Mouse (Mus musculus) G1E (cell line): ENCODE measurements around the gene Crct1. TPM values are rescaled to one million over a fixed set of nuclear protein-coding genes. Genes with fewer than 3 reads are reported as not detected.

ENCODE experiments used
- ATAC-seq: 2 replicates; pipeline ENCODE4 v1.8.0; 2016; ENCODE audit warnings: mild to moderate bottlenecking; ENCODE audit not compliant: insufficient number of reproducible peaks, poor library complexity, low FRiP score, severe bottlenecking; ENCODE audit errors: extremely low read depth
- DNase-seq: peaks from one replicate; pipeline ENCODE4 v3.0.0; 2012; ENCODE audit warnings: low spot score
- H3K27me3 ChIP-seq: 2 replicates; pipeline ENCODE4 v1.6.1; 2012; ENCODE audit warnings: mild to moderate bottlenecking, low read length, inconsistent platforms; ENCODE audit not compliant: insufficient read depth
- H3K36me3 ChIP-seq: replicated peaks from 2 replicates; pipeline ENCODE3; 2012; ENCODE audit warnings: mild to moderate bottlenecking, inconsistent platforms
- H3K4me1 ChIP-seq: 2 replicates; pipeline ENCODE4 v1.6.1; 2012; ENCODE audit warnings: low read depth, low read length, inconsistent platforms, mixed read lengths; ENCODE audit not compliant: insufficient read depth
- H3K4me3 ChIP-seq: 2 replicates; pipeline ENCODE4 v1.5.1; 2012; ENCODE audit warnings: low read depth, mild to moderate bottlenecking, inconsistent platforms, low read length, moderate library complexity, mixed read lengths
- H3K9me3 ChIP-seq: replicated peaks from 2 replicates; pipeline ENCODE4 v1.6.1; 2012; ENCODE audit warnings: inconsistent platforms
- CTCF ChIP-seq: IDR thresholded peaks from 2 replicates; pipeline ENCODE4 v1.5.1; 2012; ENCODE audit warnings: low read depth, low read length, inconsistent platforms, mixed read lengths
- GATA1 ChIP-seq: IDR thresholded peaks from 2 replicates; pipeline ENCODE4 v1.6.1; 2012; ENCODE audit warnings: borderline replicate concordance, low read length, inconsistent platforms, mixed read lengths
- GATA2 ChIP-seq: IDR thresholded peaks from 2 replicates; pipeline ENCODE4 v1.6.1; 2012; ENCODE audit warnings: low read depth, low read length, inconsistent platforms, borderline replicate concordance
- POLR2AphosphoS5 ChIP-seq: IDR thresholded peaks from 2 replicates; pipeline ENCODE4 v1.6.1; 2012; ENCODE audit warnings: low read depth, low read length, inconsistent platforms; ENCODE audit not compliant: insufficient replicate concordance
- TAL1 ChIP-seq: conservative IDR thresholded peaks from 2 replicates; pipeline ENCODE4 v1.6.1; 2012; ENCODE audit warnings: low read depth, low read length, inconsistent platforms, mixed read lengths
- polyA plus RNA-seq: library from polyadenylated mRNA; stranded (reverse); fragments of >175 nt; gene quantifications from 2 replicates; pipeline ENCODE4 v1.2.3, GENCODE M21; 2012
- total RNA-seq, 2 experiments: library from RNA; stranded (forward) in 1 of 2; stranded (reverse) in 1 of 2; fragments of 200-1000 nt in 1 of 2; fragments of >200 nt in 1 of 2; fragmentation: Nextera tagmentation in 1 of 2; gene quantifications; 2 replicates each; pipeline ENCODE4 v1.2.3; 2014 to 2017

The Crct1 gene
- total and polyA plus RNA-seq, 3 experiments: not detected

GRCm38 (mm10) chr3:93000621-93001020, 14.9 kb downstream of the Crct1 start:
- peaks cover 2% of the 10 kb centered on the region; the same call in 1 of the 2 replicates for H3K9me3 ChIP-seq
- TF ChIP-seq GATA1: no peak
- TF ChIP-seq TAL1: no peak
- no peak for TF ChIP-seq POLR2AphosphoS5
- TF ChIP-seq CTCF: no peak
- TF ChIP-seq GATA2: no peak
- ATAC-seq: no peak
- H3K36me3 ChIP-seq: no peaks in the 10 kb centered on the region
- no peaks in the 10 kb centered on the region for H3K27me3 ChIP-seq
- no peak overlapping the region for H3K4me3 ChIP-seq
- no peaks in the 10 kb centered on the region for H3K4me1 ChIP-seq
- no peak for DNase-seq

DNA sequence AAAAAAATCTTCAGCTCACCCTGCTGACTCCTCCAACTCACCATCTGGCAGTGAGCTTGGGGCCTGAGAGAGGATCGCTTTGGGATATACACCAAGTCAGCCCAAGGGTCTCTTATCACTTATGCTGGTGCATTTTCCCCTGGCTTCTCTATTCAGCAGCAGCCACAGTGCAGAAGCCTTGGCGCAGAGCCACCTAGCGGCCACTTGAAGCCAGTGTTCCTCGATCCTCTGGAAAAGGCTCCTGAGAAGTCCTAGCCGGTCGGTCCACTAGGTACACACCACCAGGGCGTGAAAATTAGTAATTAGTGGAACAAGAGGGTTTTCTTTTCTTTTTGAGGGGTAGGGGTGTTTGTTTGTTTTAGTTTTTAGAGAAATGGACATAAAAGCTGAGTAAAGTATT, 16.8 kb downstream of the Crct1 start:
- Histone ChIP-seq H3K27me3 (no peaks in the 10 kb centered on the region), H3K36me3 (no peaks in the 10 kb centered on the region), H3K9me3 (peaks cover 2% of the 10 kb centered on the region; the same call in 1 of the 2 replicates), H3K4me1 (no peaks in the 10 kb centered on the region), H3K4me3 (no peak overlapping the region)
- no peak for DNase-seq
- ATAC-seq: peak; percentile 40; the same call in 1 of the 2 replicates
- 0 out of 2 replicates have a peak, but pooled peaks have one; percentile 4 for TF ChIP-seq CTCF
- no peak for TF ChIP-seq POLR2AphosphoS5

GRCm38 (mm10) chr3:92991926-92992325, 23.6 kb downstream of the Crct1 start, which contains the start of gene Lce3f:
Lce3f (plus strand) TSS chr3:92992226.
- TF ChIP-seq CTCF (no peak), TAL1 (no peak), POLR2AphosphoS5 (no peak)
- no peaks in the 10 kb centered on the region for H3K4me1 ChIP-seq
- ATAC-seq (no peak), DNase-seq (no peak)
- H3K9me3 ChIP-seq: 0 out of 2 replicates have a peak, but pooled peaks cover 2% of the 10 kb centered on the region
- no peak within 1 kb of the TSS for H3K4me3 ChIP-seq
- H3K36me3 ChIP-seq: no peaks in the 10 kb centered on the region
- H3K27me3 ChIP-seq: no peaks in the 10 kb centered on the region

DNA sequence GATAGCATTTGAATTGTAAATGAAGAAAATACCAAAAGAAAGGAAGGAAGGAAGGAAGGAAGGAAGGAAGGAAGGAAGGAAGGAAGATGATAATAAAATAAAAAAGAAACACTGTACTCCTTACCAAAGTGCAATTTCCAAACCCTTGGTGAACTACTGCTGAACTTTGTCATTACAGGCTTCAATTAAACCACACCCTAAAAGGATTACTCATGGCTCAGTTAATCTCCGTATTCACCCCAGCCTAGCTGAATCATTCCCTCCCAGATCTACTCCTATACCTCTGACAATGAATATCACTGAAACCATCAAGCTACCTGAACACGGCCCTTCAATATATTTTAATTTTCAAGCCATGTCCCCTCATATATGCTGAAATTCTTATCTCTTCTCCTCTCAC, 37.0 kb downstream of the Crct1 start:
- Histone ChIP-seq H3K9me3 (no peaks in the 10 kb centered on the region), H3K4me3 (no peak overlapping the region), H3K4me1 (no peaks in the 10 kb centered on the region), H3K36me3 (no peaks in the 10 kb centered on the region), H3K27me3 (no peaks in the 10 kb centered on the region)
- ATAC-seq (no peak), DNase-seq (no peak)
- no peak for TF ChIP-seq POLR2AphosphoS5
- no peak for TF ChIP-seq TAL1
- TF ChIP-seq GATA2: no peak
- TF ChIP-seq CTCF: no peak
- TF ChIP-seq GATA1: no peak

- ATAC-seq: no peak
- Histone ChIP-seq H3K27me3 (no peaks in the 10 kb centered on the region), H3K36me3 (no peaks in the 10 kb centered on the region), H3K9me3 (no peaks in the 10 kb centered on the region; the same call in 1 of the 2 replicates), H3K4me3 (no peak within 1 kb of the TSS), H3K4me1 (no peaks in the 10 kb centered on the region)
- no peak for DNase-seq
- TF ChIP-seq GATA2 (no peak), POLR2AphosphoS5 (no peak), CTCF (no peak), GATA1 (no peak)
Measured at GRCm38 (mm10) chr3:92966761-92967160, 48.7 kb downstream of the Crct1 start, which contains the start of gene Lce3e. Lce3e (plus strand) TSS chr3:92967061.

Other genes starting within 250 kb of the Crct1 start
- not detected in 2 replicates for gene Lce1i, start 236.8 kb downstream of the Crct1 start, total RNA-seq (2014; fragmentation: Nextera tagmentation)
- gene Lce1i, start 236.8 kb downstream of the Crct1 start, total RNA-seq (2017): not detected in 2 replicates
- not detected in 2 replicates for gene Lce1i, start 236.8 kb downstream of the Crct1 start, polyA plus RNA-seq
- not detected in 2 replicates for gene Lce1j, start 225.2 kb downstream of the Crct1 start, total RNA-seq (2014; fragmentation: Nextera tagmentation)
- gene Lce1j, start 225.2 kb downstream of the Crct1 start, total RNA-seq (2017): not detected in 2 replicates
- gene Lce1j, start 225.2 kb downstream of the Crct1 start, polyA plus RNA-seq: not detected in 2 replicates
- not detected in 2 replicates for gene Lce1k, start 207.8 kb downstream of the Crct1 start, total RNA-seq (2014; fragmentation: Nextera tagmentation)
- not detected in 2 replicates for gene Lce1k, start 207.8 kb downstream of the Crct1 start, total RNA-seq (2017)
- gene Lce1k, start 207.8 kb downstream of the Crct1 start, polyA plus RNA-seq: not detected in 2 replicates
- gene Kprp, start 188.4 kb downstream of the Crct1 start, total RNA-seq (2014; fragmentation: Nextera tagmentation): not detected in 2 replicates
- 0.05 and 0.06 TPM in 2 replicates for gene Kprp, start 188.4 kb downstream of the Crct1 start, total RNA-seq (2017)
- not detected in 2 replicates for gene Kprp, start 188.4 kb downstream of the Crct1 start, polyA plus RNA-seq
- gene Lce1l, start 164.4 kb downstream of the Crct1 start, total RNA-seq (2014; fragmentation: Nextera tagmentation): not detected in 2 replicates
- not detected in 2 replicates for gene Lce1l, start 164.4 kb downstream of the Crct1 start, total RNA-seq (2017)
- gene Lce1l, start 164.4 kb downstream of the Crct1 start, polyA plus RNA-seq: not detected in 2 replicates
- not detected in 2 replicates for gene 2310050C09Rik, start 145.5 kb downstream of the Crct1 start, total RNA-seq (2014; fragmentation: Nextera tagmentation)
- not detected in 2 replicates for gene 2310050C09Rik, start 145.5 kb downstream of the Crct1 start, total RNA-seq (2017)
- not detected in 2 replicates for gene 2310050C09Rik, start 145.5 kb downstream of the Crct1 start, polyA plus RNA-seq
- gene Lce3a, start 89.5 kb downstream of the Crct1 start, total RNA-seq (2014; fragmentation: Nextera tagmentation): not detected in 2 replicates
- gene Lce3a, start 89.5 kb downstream of the Crct1 start, total RNA-seq (2017): not detected in 2 replicates
- gene Lce3a, start 89.5 kb downstream of the Crct1 start, polyA plus RNA-seq: not detected in 2 replicates
- not detected in 2 replicates for gene Lce3b, start 82.7 kb downstream of the Crct1 start, total RNA-seq (2014; fragmentation: Nextera tagmentation)
- not detected in 2 replicates for gene Lce3b, start 82.7 kb downstream of the Crct1 start, total RNA-seq (2017)
- gene Lce3b, start 82.7 kb downstream of the Crct1 start, polyA plus RNA-seq: not detected in 2 replicates
- gene Lce3c, start 71.2 kb downstream of the Crct1 start, total RNA-seq (2014; fragmentation: Nextera tagmentation): not detected in 2 replicates
- not detected in 2 replicates for gene Lce3c, start 71.2 kb downstream of the Crct1 start, total RNA-seq (2017)
- not detected in 2 replicates for gene Lce3c, start 71.2 kb downstream of the Crct1 start, polyA plus RNA-seq
- not detected in 2 replicates for gene Lce3d, start 58.3 kb downstream of the Crct1 start, total RNA-seq (2014; fragmentation: Nextera tagmentation)
- 0.46 TPM in 1 of 2 replicates, not detected in the other for gene Lce3d, start 58.3 kb downstream of the Crct1 start, total RNA-seq (2017)
- not detected in 2 replicates for gene Lce3d, start 58.3 kb downstream of the Crct1 start, polyA plus RNA-seq
- not detected in 2 replicates for gene Lce3e, start 48.6 kb downstream of the Crct1 start, total RNA-seq (2014; fragmentation: Nextera tagmentation)
- not detected in 2 replicates for gene Lce3e, start 48.6 kb downstream of the Crct1 start, total RNA-seq (2017)
- gene Lce3e, start 48.6 kb downstream of the Crct1 start, polyA plus RNA-seq: not detected in 2 replicates
- gene Lce3f, start 23.5 kb downstream of the Crct1 start, total RNA-seq (2014; fragmentation: Nextera tagmentation): not detected in 2 replicates
- not detected in 2 replicates for gene Lce3f, start 23.5 kb downstream of the Crct1 start, total RNA-seq (2017)
- gene Lce3f, start 23.5 kb downstream of the Crct1 start, polyA plus RNA-seq: not detected in 2 replicates
- not detected in 2 replicates for gene Lce1m, start 3.4 kb upstream of the Crct1 start, total RNA-seq (2014; fragmentation: Nextera tagmentation)
- 0.38 TPM in 1 of 2 replicates, not detected in the other for gene Lce1m, start 3.4 kb upstream of the Crct1 start, total RNA-seq (2017)
- not detected in 2 replicates for gene Lce1m, start 3.4 kb upstream of the Crct1 start, polyA plus RNA-seq
- gene Gm4858, start 53.1 kb upstream of the Crct1 start, total RNA-seq (2014; fragmentation: Nextera tagmentation): not detected in 2 replicates
- 0.27 TPM in 1 of 2 replicates, not detected in the other for gene Gm4858, start 53.1 kb upstream of the Crct1 start, total RNA-seq (2017)
- not detected in 2 replicates for gene Gm4858, start 53.1 kb upstream of the Crct1 start, polyA plus RNA-seq
- gene Crnn, start 129.1 kb upstream of the Crct1 start, total RNA-seq (2014; fragmentation: Nextera tagmentation): not detected in 2 replicates
- gene Crnn, start 129.1 kb upstream of the Crct1 start, total RNA-seq (2017): 0.22 TPM in 1 of 2 replicates, not detected in the other
- not detected in 2 replicates for gene Crnn, start 129.1 kb upstream of the Crct1 start, polyA plus RNA-seq
- gene Flg2, start 181.6 kb upstream of the Crct1 start, total RNA-seq (2014; fragmentation: Nextera tagmentation): not detected in 2 replicates
- under 0.01 TPM in 2 replicates for gene Flg2, start 181.6 kb upstream of the Crct1 start, total RNA-seq (2017)
- not detected in 2 replicates for gene Flg2, start 181.6 kb upstream of the Crct1 start, polyA plus RNA-seq